Mouse (Mus musculus) spleen, adult 2 months (tissue): ENCODE measurements around the gene Olfr332. TPM values are rescaled to one million over a fixed set of nuclear protein-coding genes. Genes with fewer than 3 reads are reported as not detected.
"Not testable (repeated sequence)": the region's sequence is repeated elsewhere in the genome, so short reads cannot be mapped to it uniquely, and the experiment has no call there.

Experiments
- DNase-seq, 2 experiments: peaks; one replicate each; pipeline versions ENCODE4 v3.0.0 to v3.0.0-alpha.2; 2012 to 2021; ENCODE audit warnings: low spot score in 2 of 2, low read depth in 1 of 2
- H3K27ac ChIP-seq: fragments of 200-500 bp; 2 replicates; pipeline ENCODE4 v1.5.1; 2012; ENCODE audit warnings: low read length, inconsistent platforms; ENCODE audit not compliant: insufficient read depth
- H3K27me3 ChIP-seq: fragments of 200-500 bp; 2 replicates; pipeline ENCODE4 v1.6.1; 2012; ENCODE audit warnings: mild to moderate bottlenecking, moderate library complexity, low read length, inconsistent platforms; ENCODE audit not compliant: control insufficient read depth, insufficient read depth
- H3K36me3 ChIP-seq: fragments of 200-500 bp; 2 replicates; pipeline ENCODE4 v1.6.1; 2012; ENCODE audit warnings: mild to moderate bottlenecking, low read length, inconsistent platforms; ENCODE audit not compliant: control insufficient read depth, insufficient read depth
- H3K4me1 ChIP-seq: fragments of 200-500 bp; 2 replicates; pipeline ENCODE4 v1.6.1; 2011; ENCODE audit warnings: inconsistent platforms; ENCODE audit not compliant: control insufficient read depth, insufficient read depth, insufficient read length
- H3K4me3 ChIP-seq: fragments of 200-500 bp; 2 replicates; pipeline ENCODE4 v1.5.1; 2011; ENCODE audit warnings: mild to moderate bottlenecking, inconsistent platforms; ENCODE audit not compliant: insufficient read depth, insufficient read length; ENCODE audit errors: extremely low read depth
- CTCF ChIP-seq: fragments of 200-500 bp; IDR thresholded peaks from 2 replicates; pipeline ENCODE4 v1.5.1; 2011; ENCODE audit warnings: mild to moderate bottlenecking, inconsistent platforms; ENCODE audit not compliant: insufficient read depth, insufficient read length, insufficient replicate concordance; ENCODE audit errors: extremely low read depth
- POLR2A ChIP-seq: fragments of 200-500 bp; IDR thresholded peaks from 2 replicates; pipeline ENCODE4 v1.6.1; 2011; ENCODE audit warnings: low read depth, low read length, inconsistent platforms
- whole genome bisulfite sequencing: fragments of 180-500 bp; shearing (Covaris S2); methylation state at CpG from one replicate; pipeline ENCODE4 v1.1.7; 2018; 5-methylcytosine and 5-hydroxymethylcytosine counted together
- polyA plus RNA-seq: library from polyadenylated mRNA; depleted of rRNA; stranded (reverse); fragments of >200 nt; gene quantifications from 2 replicates; pipeline ENCODE4 v1.2.3, GENCODE M21; 2012; rRNA removed

Olfr332 gene
- polyA plus RNA-seq = not detected in 2 replicates

DNA sequence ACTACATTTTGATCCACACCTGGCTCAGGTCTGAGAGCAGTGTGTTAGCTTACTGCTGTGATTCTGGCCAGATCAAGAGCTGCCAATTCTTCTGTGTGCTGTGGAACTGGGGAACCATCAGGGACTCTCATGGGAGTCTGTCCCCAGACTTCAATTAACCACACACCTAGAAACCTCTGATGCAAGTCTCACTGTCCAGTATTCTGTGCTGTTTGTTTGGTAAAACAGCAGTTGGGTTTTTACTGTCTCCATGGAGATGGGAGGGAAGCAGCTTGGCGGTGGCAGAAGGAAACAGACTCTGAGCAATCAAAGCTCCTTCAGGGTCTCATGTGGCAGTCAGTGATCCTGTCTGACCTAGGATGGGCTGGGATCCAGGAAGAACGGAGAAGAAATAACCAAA, at the start of gene Olfr332:
Gene Olfr332, minus strand, starts transcription at position 101 of the 400 bp plus-strand sequence.
- H3K4me3 ChIP-seq = no peak within 1 kb of the TSS
- 83% methylated on average over 2 of the region's 2 CpGs for WGBS

DNA sequence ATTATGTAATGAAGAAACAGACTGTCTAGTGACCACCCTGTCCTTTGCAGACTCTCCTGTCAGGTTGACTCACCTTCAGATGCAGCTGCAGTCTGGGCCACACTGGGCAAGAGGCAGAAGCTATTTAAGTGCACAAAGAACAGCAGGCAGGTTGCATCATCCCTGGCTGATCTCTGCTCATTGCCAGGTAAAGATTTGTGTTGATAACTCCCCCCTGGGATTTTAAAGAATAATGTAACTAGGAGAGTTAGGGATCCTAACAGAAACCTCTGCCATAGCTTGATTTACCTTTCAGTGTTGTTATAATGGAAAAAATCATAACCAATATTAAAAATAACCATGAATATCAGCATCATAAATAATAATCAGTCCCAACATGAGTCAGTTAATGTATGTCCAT, 42.4 kb upstream of the Olfr332 start, which contains the start of gene Olfr330:
Gene Olfr330, minus strand, starts transcription at position 101 of the 400 bp plus-strand sequence.
- not testable (repeated sequence) for DNase-seq, H3K36me3 ChIP-seq, H3K27me3 ChIP-seq, H3K4me3 ChIP-seq, H3K4me1 ChIP-seq, H3K27ac ChIP-seq

More for the DNA sequence above, at the start of gene Olfr332:
- Histone ChIP-seq H3K36me3 (no peaks in the 10 kb centered on the region), H3K4me1 (no peaks in the 10 kb centered on the region), H3K27me3 (no peaks in the 10 kb centered on the region), H3K27ac (no peak within 1 kb of the TSS)
- no peak for DNase-seq
- TF ChIP-seq CTCF (no peak), POLR2A (no peak)

DNA sequence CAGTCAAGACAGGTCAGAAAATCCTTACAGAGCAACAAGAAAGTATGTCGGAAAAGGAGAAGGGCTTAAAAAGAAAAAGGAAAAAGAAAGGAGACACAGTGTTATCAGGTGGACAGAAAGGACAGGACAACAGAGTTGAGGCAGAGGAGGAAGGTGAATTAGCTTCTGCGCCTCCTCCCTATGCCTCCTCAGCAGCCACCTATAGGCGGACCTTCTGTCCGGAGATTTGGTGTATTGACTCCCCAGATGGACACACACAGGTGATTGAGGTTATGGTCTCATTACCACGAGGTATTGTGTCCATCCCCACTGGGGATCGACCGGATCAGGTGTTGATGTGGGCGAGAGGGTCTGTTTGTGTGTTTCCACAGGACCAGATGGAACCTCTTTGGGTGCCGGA, 27.4 kb upstream of the Olfr332 start:
- H3K36me3 ChIP-seq, H3K4me1 ChIP-seq, H3K27ac ChIP-seq, H3K27me3 ChIP-seq, H3K4me3 ChIP-seq: not testable (repeated sequence)
- peak in 1 of 2 experiments; percentile 18 for DNase-seq
- 83% methylated on average over 7 of the region's 9 CpGs for WGBS

DNA sequence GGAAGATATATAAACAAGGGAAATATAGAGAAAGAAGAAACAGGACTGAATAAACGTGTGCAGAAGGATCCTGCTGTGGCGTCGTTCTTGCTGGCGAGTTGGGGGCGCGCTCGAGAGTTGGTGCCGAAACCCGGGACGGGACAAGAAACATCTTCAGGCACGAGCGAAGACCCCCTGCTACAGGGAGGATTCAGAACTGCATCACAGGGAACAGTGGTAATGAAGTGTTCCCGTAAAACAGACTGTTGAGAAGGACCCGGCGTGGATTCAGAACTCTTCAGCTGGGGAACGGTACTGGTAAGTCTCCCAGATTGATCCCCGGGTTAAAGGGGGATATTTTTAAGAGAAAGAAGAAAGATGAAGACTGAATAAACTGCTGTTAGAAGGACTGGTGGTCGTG, 26.6 kb upstream of the Olfr332 start:
- not testable (repeated sequence) for H3K27ac ChIP-seq, H3K4me1 ChIP-seq, H3K4me3 ChIP-seq, H3K27me3 ChIP-seq, H3K36me3 ChIP-seq
- DNase-seq = peak in 1 of 2 experiments; percentile 80
- 93% methylated on average over 18 of the region's 18 CpGs for WGBS

DNA sequence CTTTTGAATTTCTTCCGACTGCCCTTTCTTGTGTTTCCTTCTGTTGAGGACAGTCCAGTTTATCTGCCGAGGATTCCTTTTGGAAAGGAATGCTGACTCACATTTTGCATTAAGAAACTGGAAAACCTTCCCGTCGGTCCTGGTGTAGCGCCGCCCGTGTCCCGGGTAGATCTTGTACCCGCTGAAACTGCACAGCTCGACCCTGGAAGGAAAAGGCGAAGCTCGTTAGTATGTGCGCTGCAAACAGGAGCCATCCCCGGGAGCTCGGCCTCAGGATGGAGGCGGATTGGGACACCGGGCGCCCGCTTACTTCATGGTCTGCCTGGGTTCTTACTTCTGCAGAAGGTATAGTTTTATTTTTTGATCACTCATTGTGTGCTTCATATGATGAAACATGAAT, 16.7 kb upstream of the Olfr332 start:
- not testable (repeated sequence) for H3K4me1 ChIP-seq, H3K4me3 ChIP-seq, H3K36me3 ChIP-seq, H3K27ac ChIP-seq, H3K27me3 ChIP-seq, DNase-seq
- 87% methylated on average over 19 of the region's 19 CpGs for WGBS

DNA sequence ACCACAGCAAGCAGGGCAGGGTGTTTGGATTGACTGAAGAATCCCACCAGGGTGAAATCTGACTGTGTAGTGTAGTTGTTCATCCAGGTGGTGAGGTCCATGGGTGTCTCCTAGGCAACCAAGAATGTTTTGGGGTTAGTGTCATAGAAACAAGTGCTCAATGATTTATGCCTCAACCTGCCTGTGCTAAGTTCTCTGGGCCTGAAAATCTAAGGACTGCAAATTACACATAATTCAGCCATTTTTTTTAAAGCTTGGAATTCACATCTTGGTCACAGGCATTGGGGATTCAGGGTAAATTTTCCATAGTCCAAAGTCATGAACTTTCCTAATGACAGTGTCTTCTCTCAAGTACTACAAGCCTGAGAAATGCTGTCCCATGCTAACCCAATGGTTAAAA, 10.1 kb upstream of the Olfr332 start, which contains the start of gene Olfr331:
Gene Olfr331, minus strand, starts transcription at position 101 of the 400 bp plus-strand sequence.
- H3K36me3 ChIP-seq, H3K4me3 ChIP-seq, H3K4me1 ChIP-seq, H3K27me3 ChIP-seq, DNase-seq, H3K27ac ChIP-seq: not testable (repeated sequence)

DNA sequence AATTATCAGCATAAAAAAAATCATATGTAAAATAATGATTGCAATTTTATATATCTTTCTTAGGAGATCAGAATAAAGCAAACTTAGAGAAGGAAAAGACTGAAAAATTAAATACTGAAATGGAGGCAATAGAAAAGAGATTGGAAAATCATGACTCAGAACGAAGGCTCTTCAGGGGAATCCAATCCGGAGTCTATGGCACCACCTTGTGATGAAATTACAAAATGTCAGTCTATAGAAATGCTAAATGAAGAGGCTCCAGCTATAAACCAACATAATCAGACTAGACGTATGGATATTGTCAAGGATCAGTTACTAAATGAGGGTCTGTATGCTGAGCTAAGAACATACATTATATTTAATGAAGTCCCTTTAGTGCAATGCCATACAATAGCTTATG, 6.9 kb upstream of the Olfr332 start:
- 50% methylated on average over 3 of the region's 3 CpGs for WGBS
- no peak overlapping the region for H3K27ac ChIP-seq
- no peak for DNase-seq
- H3K4me1 ChIP-seq = no peaks in the 10 kb centered on the region
- TF ChIP-seq POLR2A = no peak
- H3K4me3 ChIP-seq = no peak overlapping the region
- H3K27me3 ChIP-seq = no peaks in the 10 kb centered on the region
- H3K36me3 ChIP-seq = no peaks in the 10 kb centered on the region

DNA sequence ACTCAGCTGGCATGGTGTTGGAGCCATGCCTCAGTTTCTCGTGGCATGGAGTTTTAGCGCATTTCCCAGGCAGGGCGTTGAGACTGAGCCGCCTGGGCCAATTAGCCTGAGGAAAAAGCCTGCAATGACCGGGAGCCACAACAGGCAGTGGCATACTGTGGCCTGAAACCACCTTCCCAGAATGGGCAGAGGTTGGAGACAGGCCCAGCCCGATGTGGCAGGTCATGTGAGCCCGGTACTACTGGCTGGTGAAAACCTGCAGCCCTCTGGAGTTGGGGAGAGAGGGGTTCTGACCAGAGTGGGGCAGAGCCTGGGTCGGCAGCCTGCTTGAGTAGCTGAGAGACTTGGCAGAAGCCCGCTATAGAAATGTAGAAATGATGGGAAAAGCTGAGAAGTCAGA, 6.4 kb upstream of the Olfr332 start:
- Histone ChIP-seq H3K36me3 (no peaks in the 10 kb centered on the region), H3K27me3 (no peaks in the 10 kb centered on the region), H3K4me1 (no peaks in the 10 kb centered on the region), H3K27ac (no peak overlapping the region), H3K4me3 (no peak overlapping the region)
- DNase-seq = no peak
- no peak for TF ChIP-seq POLR2A
- TF ChIP-seq CTCF = no peak
- 84% methylated on average over 9 of the region's 9 CpGs for WGBS
